Mouse (Mus musculus) left cerebral cortex, postnatal 10 days (tissue): Measurements from ENCODE around the gene Litaf. TPM values are rescaled to one million over a fixed set of nuclear protein-coding genes. Genes with fewer than 3 reads are reported as not detected.

ENCODE experiments used
- DNase-seq, 2 experiments: peaks; one replicate each; pipeline ENCODE4 v3.0.0; 2021 to 2022; ENCODE audit warnings: low spot score in 2 of 2, mixed read lengths in 1 of 2; ENCODE audit errors: extremely low spot score in 1 of 2
- intact Hi-C: fragments of 180-260 bp; cut with DNase I; formaldehyde crosslinking; loops from one replicate; pipeline ENCODE4 v1.15.1; 2025
- total RNA-seq, 2 experiments: library from RNA; stranded (reverse); gene quantifications; 2 replicates each; pipeline ENCODE4 v1.2.3; 2021

The Litaf gene
- total RNA-seq, 2 experiments from 2014 or later, result 9.6 to 10.9 TPM

GRCm38 (mm10) chr16:11069710-11070420 lies 3.9 kb upstream of the Litaf start:
- intact Hi-C loops, result no loop called here

GRCm38 (mm10) chr16:11069271-11069670 lies 3.3 kb upstream of the Litaf start:
- intact Hi-C loops, result no loop called here
- DNase-seq, result no peak

More at GRCm38 (mm10) chr16:11069710-11070420, 3.9 kb upstream of the Litaf start:
- peak in 1 of 2 experiments; percentile 75 for DNase-seq

GRCm38 (mm10) chr16:11068666-11069065 lies 2.7 kb upstream of the Litaf start:
- intact Hi-C loops, result no loop called here
- DNase-seq, result no peak

- intact Hi-C loops, result no loop called here
- DNase-seq, result peak; percentile 66 to 84
Measured at GRCm38 (mm10) chr16:11066833-11067191, 855 bp upstream of the Litaf start.

GRCm38 (mm10) chr16:11065431-11065830 lies 526 bp downstream of the Litaf start:
- no peak for DNase-seq
- intact Hi-C loops, result no loop called here

GRCm38 (mm10) chr16:11064742-11065141 lies 1.2 kb downstream of the Litaf start:
- DNase-seq, result no peak
- intact Hi-C loops, result no loop called here

GRCm38 (mm10) chr16:11064341-11064740 lies 1.6 kb downstream of the Litaf start:
- DNase-seq, result no peak
- intact Hi-C loops, result no loop called here

- intact Hi-C loops, result no loop called here
- peak in 1 of 2 experiments; percentile 88 for DNase-seq
Measured at GRCm38 (mm10) chr16:11062794-11063721, 2.9 kb downstream of the Litaf start.

GRCm38 (mm10) chr16:11060645-11061044 lies 5.3 kb downstream of the Litaf start, which contains the start of gene Snn:
Gene Snn (plus strand): TSS chr16:11060945.
- no peak for DNase-seq
- intact Hi-C loops, result no loop called here

GRCm38 (mm10) chr16:11055916-11056315 lies 10.0 kb downstream of the Litaf start:
- intact Hi-C loops, result no loop called here
- no peak for DNase-seq

- intact Hi-C loops, result no loop called here
- no peak for DNase-seq
Measured at GRCm38 (mm10) chr16:11054871-11055270, 11.1 kb downstream of the Litaf start.

- intact Hi-C loops, result no loop called here
- no peak for DNase-seq
Measured at GRCm38 (mm10) chr16:11054409-11054808, 11.5 kb downstream of the Litaf start.

- no peak for DNase-seq
- intact Hi-C loops, result no loop called here
Measured at GRCm38 (mm10) chr16:11051134-11051533, 14.8 kb downstream of the Litaf start.

GRCm38 (mm10) chr16:11050226-11050625 lies 15.7 kb downstream of the Litaf start:
- intact Hi-C loops, result no loop called here
- DNase-seq, result no peak

- no peak for DNase-seq
- intact Hi-C loops, result no loop called here
Measured at GRCm38 (mm10) chr16:11047130-11047529, 18.8 kb downstream of the Litaf start.

GRCm38 (mm10) chr16:11046437-11046836 lies 19.5 kb downstream of the Litaf start:
- peak in 1 of 2 experiments; percentile 59 for DNase-seq
- intact Hi-C loops, result no loop called here

- intact Hi-C loops, result no loop called here
- no peak for DNase-seq
Measured at GRCm38 (mm10) chr16:11043239-11043638, 22.7 kb downstream of the Litaf start.

- intact Hi-C loops, result no loop called here
- no peak for DNase-seq
Measured at GRCm38 (mm10) chr16:11040603-11041002, 25.4 kb downstream of the Litaf start.

- intact Hi-C loops, result loop anchor here (2.0 to 5.0 kb wide), 2 partner anchors 76 to 163 kb away; no protein-coding TSS in a partner anchor
- peak; percentile 38 to 81 for DNase-seq
Measured at GRCm38 (mm10) chr16:11035790-11036431, 30.0 kb downstream of the Litaf start.
